Mouse (Mus musculus) CH12.LX (cell line): ENCODE results near the gene Dhx32. TPM values are rescaled to one million over a fixed set of nuclear protein-coding genes. Genes with fewer than 3 reads are reported as not detected.

Source experiments
- DNase-seq: peaks from one replicate; pipeline ENCODE4 v3.0.0-alpha.2; 2013; ENCODE audit errors: extremely low read depth
- H3K27ac ChIP-seq: 2 replicates; pipeline ENCODE4 v1.5.1; 2012; ENCODE audit warnings: low read depth, mild to moderate bottlenecking, control low read depth, moderate library complexity; ENCODE audit not compliant: insufficient read depth
- H3K27me3 ChIP-seq: replicated peaks from 2 replicates; pipeline ENCODE3; 2012; ENCODE audit warnings: inconsistent platforms
- H3K36me3 ChIP-seq, 2 experiments: replicated peaks in 1 of 2; 2 replicates each; pipeline versions ENCODE3 to v1.6.1; 2012; ENCODE audit warnings: inconsistent platforms in 1 of 2, low read length in 1 of 2, mild to moderate bottlenecking in 1 of 2, mixed read lengths in 1 of 2, moderate library complexity in 1 of 2; ENCODE audit not compliant: control insufficient read depth in 1 of 2, insufficient read depth in 1 of 2
- H3K4me1 ChIP-seq, 2 experiments: 2 replicates each; pipeline ENCODE4 v1.6.1; 2012; ENCODE audit warnings: inconsistent platforms in 1 of 2, moderate library complexity in 1 of 2; ENCODE audit not compliant: insufficient read depth in 2 of 2, control insufficient read depth in 1 of 2
- H3K4me2 ChIP-seq: 2 replicates; pipeline ENCODE4 v1.6.1; 2012; ENCODE audit warnings: low read depth, mild to moderate bottlenecking, control low read depth; ENCODE audit not compliant: poor library complexity, insufficient read depth, severe bottlenecking
- H3K4me3 ChIP-seq, 3 experiments: fragments of 150-350 bp in 1 of 3; sonication (generic) in 1 of 3; replicated peaks in 1 of 3; 2 replicates each; pipeline versions ENCODE3 to v1.5.1; 2011 to 2012; ENCODE audit warnings: low read depth in 2 of 3, low read length in 2 of 3, mild to moderate bottlenecking in 2 of 3, moderate library complexity in 2 of 3, control low read depth in 1 of 3, improper control_type of control experiment in 1 of 3, inconsistent platforms in 1 of 3, mixed read lengths in 1 of 3; ENCODE audit not compliant: poor library complexity in 1 of 3
- H3K79me2 ChIP-seq: replicated peaks from 2 replicates; pipeline ENCODE4 v1.6.1; 2012; ENCODE audit warnings: mild to moderate bottlenecking, moderate library complexity; ENCODE audit not compliant: control insufficient read depth, poor library complexity, insufficient read depth, severe bottlenecking; ENCODE audit errors: extremely low read depth
- H3K9ac ChIP-seq: 2 replicates; pipeline ENCODE4 v1.6.1; 2012; ENCODE audit warnings: low read depth, mild to moderate bottlenecking, control low read depth, moderate library complexity; ENCODE audit not compliant: insufficient read depth
- H3K9me3 ChIP-seq: replicated peaks from 2 replicates; pipeline ENCODE3; 2012; ENCODE audit warnings: low read length, inconsistent platforms, mixed read lengths
- CHD2 ChIP-seq: IDR thresholded peaks from 2 replicates; pipeline ENCODE4 v1.6.1; 2011; ENCODE audit warnings: low read length, improper control_type of control experiment
- CTCF ChIP-seq, 2 experiments: IDR thresholded peaks in 1 of 2; conservative IDR thresholded peaks in 1 of 2; 2 replicates each; pipeline ENCODE4 v1.5.1; 2011 to 2012; ENCODE audit warnings: low read depth in 2 of 2, low read length in 2 of 2, improper control_type of control experiment in 1 of 2, inconsistent platforms in 1 of 2, mild to moderate bottlenecking in 1 of 2, moderate library complexity in 1 of 2
- ELF1 ChIP-seq: IDR thresholded peaks from 2 replicates; pipeline ENCODE4 v1.6.1; 2014; ENCODE audit warnings: low read depth, mild to moderate bottlenecking, inconsistent platforms, low read length, improper control_type of control experiment
- EP300 ChIP-seq: IDR thresholded peaks from 2 replicates; pipeline ENCODE4 v1.6.1; 2011; ENCODE audit warnings: low read length, improper control_type of control experiment
- ETS1 ChIP-seq: conservative IDR thresholded peaks from 2 replicates; pipeline ENCODE4 v1.6.1; 2012; ENCODE audit warnings: low read depth, mild to moderate bottlenecking, inconsistent platforms, low read length, improper control_type of control experiment, moderate library complexity
- HCFC1 ChIP-seq: IDR thresholded peaks from 2 replicates; pipeline ENCODE4 v1.6.1; 2012; ENCODE audit warnings: low read depth, mild to moderate bottlenecking, inconsistent platforms, low read length, improper control_type of control experiment
- IRF4 ChIP-seq: IDR thresholded peaks from 2 replicates; pipeline ENCODE4 v1.6.1; 2014; ENCODE audit warnings: low read depth, mild to moderate bottlenecking, inconsistent platforms, low read length, improper control_type of control experiment
- MAFK ChIP-seq: IDR thresholded peaks from 2 replicates; pipeline ENCODE4 v1.6.1; 2011; ENCODE audit warnings: low read length, improper control_type of control experiment; ENCODE audit not compliant: insufficient replicate concordance
- MAX ChIP-seq: IDR thresholded peaks from 2 replicates; pipeline ENCODE4 v1.6.1; 2011; ENCODE audit warnings: low read length, improper control_type of control experiment
- MAZ ChIP-seq: IDR thresholded peaks from 2 replicates; pipeline ENCODE4 v1.6.1; 2012; ENCODE audit warnings: low read depth, mild to moderate bottlenecking, inconsistent platforms, low read length, improper control_type of control experiment, moderate library complexity
- MEF2A ChIP-seq: IDR thresholded peaks from 2 replicates; pipeline ENCODE4 v1.6.1; 2014; ENCODE audit warnings: low read depth, mild to moderate bottlenecking, inconsistent platforms, low read length, improper control_type of control experiment, borderline replicate concordance
- MXI1 ChIP-seq: IDR thresholded peaks from 2 replicates; pipeline ENCODE4 v1.6.1; 2011; ENCODE audit warnings: mild to moderate bottlenecking, low read depth, low read length, improper control_type of control experiment
- MYC ChIP-seq: IDR thresholded peaks from 2 replicates; pipeline ENCODE4 v1.6.1; 2011; ENCODE audit warnings: low read depth, mild to moderate bottlenecking, improper control_type of control experiment, low read length
- POLR2A ChIP-seq: IDR thresholded peaks from 2 replicates; pipeline ENCODE4 v1.6.1; 2011; ENCODE audit warnings: low read depth, mild to moderate bottlenecking, improper control_type of control experiment, low read length
- RAD21 ChIP-seq: IDR thresholded peaks from 2 replicates; pipeline ENCODE4 v1.6.1; 2011; ENCODE audit warnings: low read depth, mild to moderate bottlenecking, low read length, improper control_type of control experiment, moderate library complexity
- RCOR1 ChIP-seq: conservative IDR thresholded peaks from 2 replicates; pipeline ENCODE4 v1.6.1; 2012; ENCODE audit warnings: low read depth, mild to moderate bottlenecking, inconsistent platforms, low read length, improper control_type of control experiment
- SIN3A ChIP-seq: IDR thresholded peaks from 2 replicates; pipeline ENCODE4 v1.6.1; 2012; ENCODE audit warnings: low read length, improper control_type of control experiment, inconsistent platforms
- SMC3 ChIP-seq: IDR thresholded peaks from 2 replicates; pipeline ENCODE4 v1.6.1; 2011; ENCODE audit warnings: low read depth, low read length, improper control_type of control experiment
- TBP ChIP-seq: conservative IDR thresholded peaks from 2 replicates; pipeline ENCODE4 v1.6.1; 2011; ENCODE audit warnings: low read depth, low read length, improper control_type of control experiment
- TCF12 ChIP-seq: IDR thresholded peaks from 2 replicates; pipeline ENCODE4 v1.6.1; 2014; ENCODE audit warnings: low read depth, mild to moderate bottlenecking, inconsistent platforms, low read length, improper control_type of control experiment
- ZC3H11A ChIP-seq: IDR thresholded peaks from 2 replicates; pipeline ENCODE4 v1.6.1; 2012; ENCODE audit warnings: low read depth, mild to moderate bottlenecking, inconsistent platforms, low read length, improper control_type of control experiment
- ZKSCAN1 ChIP-seq: IDR thresholded peaks from 2 replicates; pipeline ENCODE4 v1.6.1; 2012; ENCODE audit warnings: low read depth, inconsistent platforms, low read length, improper control_type of control experiment, borderline replicate concordance
- ZMIZ1 ChIP-seq: IDR thresholded peaks from 2 replicates; pipeline ENCODE4 v1.6.1; 2012; ENCODE audit warnings: low read depth, mild to moderate bottlenecking, inconsistent platforms, low read length, improper control_type of control experiment
- ZNF384 ChIP-seq: IDR thresholded peaks from 2 replicates; pipeline ENCODE4 v1.6.1; 2012; ENCODE audit warnings: low read depth, low read length, improper control_type of control experiment, inconsistent platforms
- dilution Hi-C: fragments of 300-500 bp; cut with MboI; formaldehyde crosslinking; loops from 2 replicates; pipeline ENCODE4 v1.14.3; 2020; ENCODE audit warnings: low sequenced_read_pairs; ENCODE audit not compliant: extremely low pct_unique_long_range_greater_than_20kb, extremely low pct_ligation_motif_present
- in situ Hi-C: fragments of 300-500 bp; cut with MboI; formaldehyde crosslinking; loops from 3 replicates; pipeline ENCODE4 v1.14.3; 2019; ENCODE audit warnings: low sequenced_read_pairs, low pct_ligation_motif_present, low pct_unique_long_range_greater_than_20kb, mixed read lengths
- polyA plus RNA-seq: library from polyadenylated mRNA; unstranded; fragments of >175 nt; gene quantifications from 2 replicates; pipeline ENCODE4 v1.2.1, GENCODE M21; 2012; ENCODE audit warnings: low read depth; ENCODE audit not compliant: insufficient read length
- total RNA-seq, 2 experiments: library from RNA; depleted of rRNA; stranded (reverse); fragments of 300-350 nt in 1 of 2; fragments of >200 nt in 1 of 2; gene quantifications; 2 replicates each; pipeline ENCODE4 v1.2.3; 2012 to 2014

The Dhx32 gene
- total and polyA plus RNA-seq, 3 experiments = 16.3 to 20.6 (median 16.9) TPM

GRCm38 (mm10) chr7:133790171-133790570, 7.6 kb upstream of the Dhx32 start:
- Histone ChIP-seq H3K4me1 (peaks cover 8 to 34% of the 10 kb centered on the region in 2 experiments; a peak in 3 of 4 replicates), H3K27ac (no peak overlapping the region), H3K9me3 (peaks cover 6% of the 10 kb centered on the region), H3K36me3 (no peaks in the 10 kb centered on the region), H3K9ac (no peak overlapping the region), H3K4me3 (no peak overlapping the region), H3K79me2 (no peaks in the 10 kb centered on the region), H3K4me2 (no peak overlapping the region), H3K27me3 (no peaks in the 10 kb centered on the region)
- in situ Hi-C loops (no loop called here), dilution Hi-C loops (no loop called here)
- no peak for DNase-seq
- TF ChIP-seq IRF4 = no peak
- TF ChIP-seq MAX = no peak
- no peak for TF ChIP-seq ZMIZ1
- no peak for TF ChIP-seq RCOR1
- no peak for TF ChIP-seq MYC
- no peak for TF ChIP-seq MEF2A
- TF ChIP-seq EP300 = no peak
- TF ChIP-seq MXI1 = no peak
- no peak for TF ChIP-seq MAZ
- no peak for TF ChIP-seq ELF1
- TF ChIP-seq TBP = no peak
- no peak for TF ChIP-seq CTCF (conservative IDR thresholded peaks at IDR 0.05 in 1 of 2, IDR thresholded peaks at IDR 0.05 in 1 of 2; ENCODE audit: low read depth in 2 of 2, low read length in 2 of 2)

- Histone ChIP-seq H3K36me3 (no peaks in the 10 kb centered on the region), H3K27me3 (no peaks in the 10 kb centered on the region), H3K79me2 (no peaks in the 10 kb centered on the region), H3K27ac (no peak overlapping the region), H3K4me2 (no peak overlapping the region), H3K4me3 (no peak overlapping the region), H3K4me1 (peaks cover 3 to 23% of the 10 kb centered on the region in 2 experiments; a peak in 3 of 4 replicates), H3K9me3 (peaks cover 6% of the 10 kb centered on the region), H3K9ac (no peak overlapping the region)
- TF ChIP-seq ZKSCAN1 (no peak), SMC3 (no peak), ZC3H11A (no peak), TCF12 (no peak), MAFK (no peak), POLR2A (no peak), CHD2 (no peak), RAD21 (no peak), HCFC1 (no peak), SIN3A (no peak), ETS1 (no peak), MAX (no peak), MAZ (no peak), ZNF384 (no peak), MYC (no peak)
- DNase-seq = no peak
- dilution Hi-C loops = no loop called here
- in situ Hi-C loops = no loop called here
These were observed 5.6 kb upstream of the Dhx32 start for GRCm38 (mm10) chr7:133788147-133788546.
